Mouse (Mus musculus) stomach, postnatal 0 days (tissue): ENCODE data around the gene Hykk.

ENCODE experiments used
- CTCF ChIP-seq: IDR thresholded peaks from 2 replicates; pipeline ENCODE4 v1.5.1; 2016; ENCODE audit warnings: antibody characterized with exemption, low read depth, mild to moderate bottlenecking, moderate library complexity
- EP300 ChIP-seq: optimal IDR thresholded peaks from 2 replicates; pipeline ENCODE3; 2016; ENCODE audit warnings: antibody characterized with exemption

- TF ChIP-seq EP300 = no peak
- no peak for TF ChIP-seq CTCF
These were observed 1.5 kb upstream of the Hykk start for GRCm38 (mm10) chr9:54915576-54915975.
